Mouse (Mus musculus) olfactory bulb, adult 2 months (tissue): Measurements from ENCODE around the gene Olfml2b.

Source experiments
- CTCF ChIP-seq: fragments of 200-500 bp; IDR thresholded peaks from 2 replicates; pipeline ENCODE4 v1.5.1; 2012; ENCODE audit warnings: low read depth, mild to moderate bottlenecking, low read length, moderate library complexity; ENCODE audit not compliant: insufficient read depth
- POLR2A ChIP-seq: fragments of 200-500 bp; IDR thresholded peaks from 2 replicates; pipeline ENCODE4 v1.6.1; 2012; ENCODE audit warnings: mild to moderate bottlenecking, low read depth, low read length, moderate library complexity; ENCODE audit not compliant: insufficient read depth

DNA sequence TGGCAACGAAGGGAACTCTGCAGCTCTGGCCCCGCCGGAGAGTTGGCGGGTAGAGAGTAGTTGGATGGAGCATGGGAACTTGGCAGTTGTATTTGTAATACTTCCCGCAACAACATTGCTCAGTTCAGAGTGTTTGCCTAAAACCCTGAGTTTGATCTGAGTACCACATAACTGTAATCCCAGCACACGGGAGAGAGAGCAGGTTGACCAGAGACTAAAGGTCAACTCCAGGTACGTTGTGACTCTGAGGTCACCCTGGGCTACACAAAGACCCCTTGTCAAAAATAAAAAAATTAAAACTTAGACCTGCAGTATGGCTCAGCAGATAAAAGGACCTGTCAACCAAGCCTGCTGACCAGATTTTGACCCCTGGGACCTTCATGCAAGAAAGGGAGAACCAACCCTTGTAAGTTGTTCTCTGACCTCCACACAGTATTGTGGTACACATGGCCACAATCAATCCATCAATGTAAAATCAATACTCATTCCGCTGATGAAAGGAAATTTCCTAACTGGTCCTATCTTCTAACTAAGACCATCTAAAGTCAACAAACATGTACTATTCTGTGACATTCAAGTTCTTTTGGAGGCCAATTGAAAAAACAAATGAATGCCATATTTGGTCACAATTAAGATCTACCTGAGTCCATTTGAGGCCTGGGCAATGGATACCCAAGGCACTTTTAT is 37.0 kb upstream of the Olfml2b start:
- TF ChIP-seq CTCF (no peak), POLR2A (no peak)
